In the genomic region with DNA sequence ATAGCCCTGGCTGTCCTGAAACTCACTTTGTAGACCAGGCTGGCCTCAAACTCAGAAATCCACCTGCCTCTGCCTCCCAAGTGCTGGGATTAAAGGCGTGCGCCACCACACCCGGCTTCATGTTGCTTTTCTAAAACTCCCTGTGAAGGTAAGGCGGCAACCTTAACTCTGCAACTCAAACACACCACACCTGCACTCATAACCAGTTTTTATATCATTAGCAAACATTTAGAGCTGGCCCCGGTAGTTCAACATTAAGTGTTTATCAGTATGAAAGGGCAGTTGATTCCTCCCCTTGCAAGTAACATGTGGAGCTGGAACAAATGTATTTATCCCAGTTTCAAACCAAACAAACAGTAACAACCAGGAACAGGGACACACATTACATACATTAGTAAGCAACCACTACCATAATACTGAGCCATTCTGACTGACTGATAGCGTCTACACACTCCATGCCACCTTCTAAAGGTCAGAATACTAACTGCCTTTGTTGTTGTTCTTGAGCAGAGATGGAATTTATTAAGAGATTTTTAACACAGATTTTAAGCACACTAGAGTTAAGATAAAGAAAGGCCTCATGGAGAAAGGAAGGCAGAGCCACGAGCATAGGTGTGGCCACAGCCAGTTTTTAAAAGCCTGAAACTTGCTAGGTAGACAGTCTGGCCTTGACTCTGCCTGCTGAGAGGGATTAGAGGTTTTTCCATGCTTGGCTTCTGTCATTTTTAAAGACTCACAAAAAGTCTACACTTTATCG, we compare ENCODE assay signal across 10 mouse cellular contexts.
"Had no signal": no experiment of that assay in that cellular context is flagged by ENCODE, and none has a peak within 500 bp of the region (broad histone marks: within the 10 kb centered on the region; RNA-seq: fewer than 3 reads in every experiment).

No protein-coding gene starts in this region.

- H3K4me2 ChIP-seq: lung, embryonic 14.5 days; midbrain, embryonic 13.5 days; midbrain, embryonic 15.5 days; neural tube, embryonic 12.5 days had no signal

- H3K36me3 ChIP-seq: midbrain, embryonic 15.5 days had no signal

- H3K4me1 ChIP-seq: midbrain, embryonic 10.5 days; midbrain, embryonic 13.5 days; midbrain, embryonic 15.5 days; neural tube, embryonic 12.5 days had no signal

- H3K27ac ChIP-seq: liver, embryonic 14.5 days; midbrain, embryonic 10.5 days; midbrain, embryonic 13.5 days; midbrain, embryonic 15.5 days; neural tube, embryonic 12.5 days had no signal

- ATAC-seq: midbrain, embryonic 13.5 days; midbrain, embryonic 15.5 days had no signal

- H3K4me3 ChIP-seq: midbrain, embryonic 10.5 days; midbrain, embryonic 13.5 days; midbrain, embryonic 15.5 days; neural tube, embryonic 12.5 days had no signal

- DNase-seq: lung, embryonic 14.5 days; right cerebral cortex, postnatal 14 days; thymus, adult 18-20 months; thymus, postnatal 14 days; thymus, postnatal 36 days had no signal

- H3K27me3 ChIP-seq: midbrain, embryonic 13.5 days; midbrain, embryonic 15.5 days; neural tube, embryonic 12.5 days had no signal

- H3K9ac ChIP-seq: liver, embryonic 14.5 days; lung, embryonic 14.5 days; midbrain, embryonic 13.5 days; midbrain, embryonic 15.5 days; neural tube, embryonic 12.5 days had no signal

- H3K9me3 ChIP-seq: midbrain, embryonic 10.5 days; midbrain, embryonic 13.5 days; midbrain, embryonic 15.5 days; neural tube, embryonic 12.5 days had no signal
